Mouse (Mus musculus) adrenal gland, adult (tissue): ENCODE results near the gene Tmem9b.

Experiments
- DNase-seq, 2 experiments: peaks; one replicate each; pipeline ENCODE4 v3.0.0; 2022 to 2023; ENCODE audit warnings: low spot score in 1 of 2; ENCODE audit not compliant: inconsistent age in 2 of 2

Tmem9b gene

DNA sequence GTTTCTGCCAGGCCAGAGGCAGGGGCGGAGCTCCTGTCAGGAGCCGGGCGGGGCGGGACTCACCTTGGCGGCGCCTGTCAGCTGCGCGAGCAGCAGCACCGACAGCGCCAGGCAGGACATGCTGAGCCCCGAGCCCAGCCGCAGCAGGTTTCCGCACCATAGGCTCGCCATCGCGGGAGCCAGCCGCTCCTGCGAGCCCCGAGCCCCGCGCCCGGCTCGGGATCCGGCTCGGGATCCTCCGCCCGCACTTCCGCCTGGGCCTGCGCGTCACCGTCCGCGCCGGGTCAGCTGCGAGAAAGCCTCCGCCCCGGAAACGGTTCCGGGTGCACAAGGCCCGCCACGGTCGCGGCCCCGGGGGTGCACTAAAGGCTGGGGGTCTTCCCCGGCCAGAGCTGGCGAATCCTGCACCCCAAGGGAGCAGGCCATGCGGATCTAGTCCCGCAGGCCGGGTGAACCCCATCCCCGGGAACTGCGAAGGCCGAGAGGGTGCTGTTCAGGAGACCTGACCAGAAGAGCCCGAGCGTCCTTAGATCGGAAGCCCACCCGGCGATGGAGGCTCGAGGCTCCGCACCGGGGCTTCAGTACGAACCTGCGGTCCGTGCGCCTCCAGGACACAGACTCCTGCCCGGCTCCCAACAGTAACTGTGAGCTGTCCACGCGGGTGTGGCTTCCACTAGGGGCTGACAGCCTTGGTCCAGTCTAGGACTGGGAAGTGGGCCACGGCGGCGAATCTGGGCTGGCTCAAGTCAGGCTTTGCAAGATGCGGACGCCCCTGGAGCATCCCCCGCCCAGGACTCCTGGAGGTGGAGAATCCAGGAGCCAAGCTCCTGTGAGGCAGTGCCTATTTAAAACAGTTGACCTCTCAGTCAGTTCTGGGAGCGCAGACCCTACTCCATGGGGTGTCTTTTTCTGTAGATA lies at the start of gene Tmem9b:
Gene Tmem9b, minus strand, starts transcription at position 868 of the 918 bp plus-strand sequence.
- peak; percentile 88 to 96 for DNase-seq

GRCm38 (mm10) chr7:109800626-109801025 lies 48.0 kb upstream of the Tmem9b start:
- no peak for DNase-seq

DNA sequence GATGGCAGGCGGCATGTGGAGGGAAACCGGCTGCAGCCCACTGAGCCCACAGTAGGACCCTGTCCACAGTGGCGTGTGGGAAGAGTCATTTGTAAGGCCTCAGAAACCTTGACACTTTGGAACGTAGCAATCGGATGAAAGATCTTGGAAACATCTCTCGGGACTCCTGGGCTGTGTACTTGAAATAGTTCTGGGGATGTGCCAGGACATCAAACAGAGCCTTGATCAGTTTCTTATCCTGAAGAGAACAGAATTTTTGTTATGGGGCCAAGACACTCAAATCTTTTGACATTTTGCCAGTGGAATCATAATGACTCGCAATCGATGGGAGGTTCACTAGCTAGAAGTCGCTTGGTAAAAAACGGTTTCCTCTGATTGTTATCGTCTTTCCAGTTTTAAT lies 46.5 kb upstream of the Tmem9b start:
- peak; percentile 48 to 83 for DNase-seq

GRCm38 (mm10) chr7:109795564-109795963 lies 42.9 kb upstream of the Tmem9b start:
- DNase-seq: no peak

DNA sequence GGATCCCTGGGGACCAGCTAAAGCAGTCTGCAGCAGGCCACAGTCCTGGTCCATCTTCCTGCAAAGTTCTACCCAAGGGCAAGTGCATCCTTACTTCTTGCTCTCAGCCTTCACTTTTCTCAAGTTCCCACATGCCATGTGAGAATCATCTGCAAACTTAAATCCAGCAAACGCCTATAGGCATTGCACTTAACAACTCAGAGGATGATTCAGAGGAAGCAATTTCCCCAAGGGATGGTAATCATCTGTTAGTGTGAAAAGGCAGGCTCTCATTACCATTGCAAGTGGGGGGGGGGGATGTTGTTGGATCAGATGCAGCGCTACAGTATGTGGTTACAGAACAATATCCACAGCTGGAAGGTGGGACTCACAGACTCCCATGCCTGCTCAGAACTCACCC lies 41.9 kb upstream of the Tmem9b start:
- no peak for DNase-seq

GRCm38 (mm10) chr7:109792759-109793158 lies 40.1 kb upstream of the Tmem9b start:
- peak; percentile 52 to 88 for DNase-seq

DNA sequence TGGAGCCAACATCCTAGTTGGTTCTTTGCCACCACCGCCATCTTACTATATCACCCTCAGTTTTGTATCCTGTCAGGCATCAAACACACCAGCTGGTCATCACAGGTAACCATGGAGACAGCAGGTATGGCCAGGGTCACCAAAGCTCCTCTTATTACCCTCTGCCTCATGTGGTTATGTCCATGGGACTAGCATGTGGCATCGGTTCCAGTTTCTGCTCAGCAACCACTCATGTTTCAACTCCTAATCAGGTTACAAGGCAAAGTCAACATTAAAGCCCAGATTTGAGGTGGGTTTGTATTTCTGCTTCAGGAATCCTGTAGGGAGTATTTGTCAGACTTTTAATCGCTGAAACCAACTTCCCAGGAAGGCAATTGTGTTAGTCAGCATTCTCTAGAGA lies 38.1 kb upstream of the Tmem9b start:
- DNase-seq: no peak

DNA sequence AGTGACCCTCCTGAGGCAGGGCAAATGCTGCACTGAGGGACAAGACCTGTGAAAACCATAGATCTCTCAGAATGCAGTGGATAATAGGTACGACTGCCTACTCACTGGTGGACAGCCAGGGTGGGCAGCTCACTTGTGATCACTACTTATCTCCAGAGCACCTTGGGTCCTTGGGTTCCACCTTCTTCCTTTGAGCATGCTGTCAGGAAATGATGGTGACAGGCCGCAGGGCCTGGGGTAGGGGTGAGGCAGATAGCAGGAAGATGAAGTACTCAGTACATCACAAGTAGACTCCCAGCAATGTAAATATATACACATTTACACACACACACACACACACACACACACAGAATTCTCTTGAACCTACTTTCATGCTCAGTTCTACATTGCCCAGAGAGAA lies 35.2 kb upstream of the Tmem9b start:
- no peak for DNase-seq

GRCm38 (mm10) chr7:109783281-109783680 lies 30.6 kb upstream of the Tmem9b start:
- DNase-seq: no peak

- peak; percentile 72 to 87 for DNase-seq
Measured at GRCm38 (mm10) chr7:109781470-109782203, 29.0 kb upstream of the Tmem9b start, which contains the start of gene Nrip3. Nrip3 (minus strand) TSS chr7:109782025.

DNA sequence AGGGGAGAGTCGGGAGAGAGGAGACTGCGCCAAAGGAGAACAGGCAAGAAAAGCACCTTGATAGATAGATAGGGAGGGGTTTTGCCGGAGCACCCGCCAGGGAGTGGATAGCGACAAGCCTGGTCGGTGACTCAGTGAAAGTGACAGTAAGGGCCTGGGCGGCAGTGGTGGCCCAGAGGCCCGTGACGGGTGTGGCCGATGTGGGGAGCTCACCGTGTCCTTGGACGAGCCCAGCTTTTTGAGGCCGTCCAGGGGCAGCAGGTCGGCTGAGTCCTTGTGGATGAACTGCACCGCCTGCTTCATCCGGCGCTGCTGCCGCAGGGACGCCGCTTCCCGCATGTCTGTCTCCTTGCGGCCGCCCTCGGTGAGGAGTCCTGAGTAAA lies 28.4 kb upstream of the Tmem9b start:
- DNase-seq: peak in 1 of 2 experiments; percentile 52

- DNase-seq: no peak
Measured at GRCm38 (mm10) chr7:109772251-109772650, 19.6 kb upstream of the Tmem9b start.

GRCm38 (mm10) chr7:109768699-109769383 lies 16.2 kb upstream of the Tmem9b start:
- DNase-seq: no peak

GRCm38 (mm10) chr7:109767575-109768350 lies 15.1 kb upstream of the Tmem9b start:
- DNase-seq: no peak

DNA sequence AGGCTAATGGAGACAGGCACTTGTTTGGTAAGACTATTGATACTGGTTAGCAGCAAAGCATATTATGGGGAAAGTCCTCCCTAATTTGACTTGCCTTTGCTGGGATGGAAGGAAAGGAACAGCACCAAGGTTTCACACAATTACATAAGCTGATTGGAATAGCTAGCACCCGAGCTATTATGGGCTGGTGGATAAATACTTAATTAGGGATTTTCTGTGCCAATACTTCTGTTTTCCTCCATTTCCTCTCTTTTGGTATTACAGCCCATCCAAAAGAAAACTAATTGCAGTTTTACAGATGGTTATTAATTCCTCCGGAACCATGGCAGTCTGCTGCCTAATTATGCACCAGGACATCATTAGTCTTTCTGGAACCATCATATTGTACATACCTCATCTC lies 11.3 kb upstream of the Tmem9b start:
- DNase-seq: no peak

GRCm38 (mm10) chr7:109756291-109756690 lies 3.6 kb upstream of the Tmem9b start:
- DNase-seq: no peak

- DNase-seq: no peak
Measured at GRCm38 (mm10) chr7:109754034-109754433, 1.4 kb upstream of the Tmem9b start.

DNA sequence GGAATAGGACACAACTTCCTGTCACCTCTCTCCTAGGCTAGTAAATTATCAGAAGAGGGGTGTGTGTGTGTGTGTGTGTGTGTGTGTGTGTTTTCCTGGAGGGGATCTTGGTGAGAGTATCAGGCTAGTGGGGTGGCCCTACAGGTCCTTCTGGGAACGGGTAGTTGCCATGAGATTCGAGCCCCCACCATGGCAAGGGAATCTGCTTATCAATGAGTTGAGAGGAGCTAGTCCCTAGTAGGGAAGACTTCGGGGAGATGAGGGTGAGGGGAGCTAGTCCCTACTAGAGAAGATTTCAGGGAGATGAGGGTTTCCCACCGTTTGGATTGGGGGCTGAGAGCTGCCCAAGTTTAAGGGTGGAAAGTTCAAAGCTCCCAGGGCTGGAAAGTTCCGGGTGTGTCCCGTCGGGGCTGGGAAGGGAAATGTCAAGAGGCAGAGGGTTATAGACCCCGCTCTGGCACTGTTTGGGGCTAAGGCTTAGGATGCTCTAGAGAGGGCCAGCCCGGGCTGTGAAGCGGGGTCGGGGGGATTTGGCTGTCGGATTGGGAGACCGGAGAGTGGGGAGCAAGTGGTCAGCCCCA lies 1.2 kb downstream of the Tmem9b start:
- no peak for DNase-seq

DNA sequence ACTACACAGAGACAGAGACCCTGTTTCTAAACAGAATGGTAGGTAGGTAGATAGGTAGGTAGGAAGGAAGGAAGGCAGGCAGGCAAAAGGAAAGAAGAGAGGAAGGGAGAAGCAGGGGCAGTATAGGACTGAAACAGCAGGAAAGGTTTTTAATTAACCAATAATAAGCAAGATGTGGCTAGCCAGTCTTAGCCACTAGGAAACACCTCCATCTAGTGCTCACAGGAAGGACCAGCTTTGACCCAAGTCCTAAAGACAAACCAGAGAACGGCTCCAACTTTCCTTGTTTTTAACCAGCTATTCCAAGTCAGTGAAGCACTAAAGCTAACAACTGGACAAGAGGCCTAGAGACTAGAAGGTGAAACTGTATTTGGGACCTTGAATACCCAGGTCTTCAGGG lies 4.9 kb downstream of the Tmem9b start:
- DNase-seq: no peak

DNA sequence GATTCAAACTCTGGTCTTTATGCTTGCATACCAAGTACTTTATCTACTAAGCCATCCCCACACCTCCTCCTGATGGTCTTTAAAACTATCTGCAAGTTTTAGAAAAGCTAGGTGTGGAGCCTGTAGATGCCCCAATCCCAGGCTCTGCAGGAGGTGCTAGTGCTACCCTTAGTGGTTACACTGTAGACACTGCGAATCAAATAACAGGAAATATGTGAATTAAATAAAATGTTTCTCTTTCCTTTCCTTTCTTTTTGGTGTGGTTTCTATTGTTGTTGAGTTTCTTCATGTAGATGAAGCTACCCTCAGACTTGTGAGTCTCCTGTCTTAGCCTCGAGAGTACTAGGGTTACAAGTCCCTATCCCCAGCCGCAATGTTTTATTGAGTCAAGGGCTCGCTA lies 11.0 kb downstream of the Tmem9b start:
- DNase-seq: no peak
